Mouse (Mus musculus) embryonic fibroblast, embryonic 13.5 days (primary cell): ENCODE results near the gene Slc45a3.

Source experiments
- CTCF ChIP-seq: IDR thresholded peaks from 2 replicates; pipeline ENCODE4 v1.5.1; 2011; ENCODE audit warnings: mild to moderate bottlenecking, control low read depth, low read length, moderate library complexity, borderline replicate concordance; ENCODE audit not compliant: insufficient read depth
- POLR2A ChIP-seq: IDR thresholded peaks from 2 replicates; pipeline ENCODE4 v1.6.1; 2011; ENCODE audit warnings: low read depth, mild to moderate bottlenecking, control low read depth, low read length, moderate library complexity

GRCm38 (mm10) chr1:131965818-131966217, 3.1 kb downstream of the Slc45a3 start:
- TF ChIP-seq CTCF: no peak
- no peak for TF ChIP-seq POLR2A
